Mouse (Mus musculus) midbrain, embryonic 14.5 days (tissue): ENCODE data around the gene Kcnip4. TPM values are rescaled to one million over a fixed set of nuclear protein-coding genes. Genes with fewer than 3 reads are reported as not detected.

Source experiments
- ATAC-seq: fragments of 200-750 bp; cut with Nextera tagmentation; 2 replicates; pipeline ENCODE4 v1.8.0; 2017; ENCODE audit warnings: moderate number of reproducible peaks, moderate library complexity; ENCODE audit not compliant: low FRiP score, low TSS enrichment
- DNase-seq: peaks from one replicate; pipeline ENCODE4 v3.0.0-alpha.2; 2015
- H3K27ac ChIP-seq: fragments of 300-500 bp; sonication (generic); replicated peaks from 2 replicates; pipeline ENCODE4 v1.5.1; 2014; ENCODE audit warnings: mild to moderate bottlenecking, low read depth, low read length, moderate library complexity
- H3K27me3 ChIP-seq: fragments of 300-500 bp; sonication (generic); 2 replicates; pipeline ENCODE4 v1.6.1; 2014; ENCODE audit warnings: low read length, control low read depth, mixed read lengths; ENCODE audit not compliant: control insufficient read depth, insufficient read depth
- H3K36me3 ChIP-seq: fragments of 300-500 bp; sonication (generic); 2 replicates; pipeline ENCODE4 v1.6.1; 2014; ENCODE audit warnings: low read length, control low read depth; ENCODE audit not compliant: control insufficient read depth, insufficient read depth
- H3K4me1 ChIP-seq: fragments of 300-500 bp; sonication (generic); 2 replicates; pipeline ENCODE4 v1.6.1; 2014; ENCODE audit warnings: mild to moderate bottlenecking, antibody characterized with exemption, low read length, control low read depth; ENCODE audit not compliant: control insufficient read depth, insufficient read depth
- H3K4me2 ChIP-seq: fragments of 300-500 bp; sonication (generic); 2 replicates; pipeline ENCODE4 v1.6.1; 2014; ENCODE audit warnings: mild to moderate bottlenecking, low read length, moderate library complexity
- H3K4me3 ChIP-seq: fragments of 300-500 bp; sonication (generic); replicated peaks from 2 replicates; pipeline ENCODE4 v1.5.1; 2014; ENCODE audit warnings: low read depth, low read length
- H3K9ac ChIP-seq: fragments of 300-500 bp; sonication (generic); replicated peaks from 2 replicates; pipeline ENCODE4 v1.6.1; 2014; ENCODE audit warnings: mild to moderate bottlenecking, low read length, moderate library complexity
- H3K9me3 ChIP-seq: fragments of 300-500 bp; sonication (generic); 2 replicates; pipeline ENCODE4 v1.6.1; 2016; ENCODE audit warnings: low read length, control low read depth, mixed read lengths; ENCODE audit not compliant: control insufficient read depth
- WGBS: fragments of 180-500 bp; shearing (Covaris S2); extraction: QIAGEN DNeasy Blood & Tissue Kit; methylation state at CpG from one replicate; pipeline ENCODE4 v1.1.7; 2014; 5-methylcytosine and 5-hydroxymethylcytosine counted together
- polyA plus RNA-seq: library from polyadenylated mRNA; unstranded; fragments of >200 nt; fragmentation: Nextera tagmentation; extraction: Ambion mirVana; gene quantifications from 2 replicates; pipeline ENCODE4 v1.2.1, GENCODE M21; 2014

Kcnip4 gene
- polyA plus RNA-seq, 1 experiment from 2014 or later, result 18.6 TPM

DNA sequence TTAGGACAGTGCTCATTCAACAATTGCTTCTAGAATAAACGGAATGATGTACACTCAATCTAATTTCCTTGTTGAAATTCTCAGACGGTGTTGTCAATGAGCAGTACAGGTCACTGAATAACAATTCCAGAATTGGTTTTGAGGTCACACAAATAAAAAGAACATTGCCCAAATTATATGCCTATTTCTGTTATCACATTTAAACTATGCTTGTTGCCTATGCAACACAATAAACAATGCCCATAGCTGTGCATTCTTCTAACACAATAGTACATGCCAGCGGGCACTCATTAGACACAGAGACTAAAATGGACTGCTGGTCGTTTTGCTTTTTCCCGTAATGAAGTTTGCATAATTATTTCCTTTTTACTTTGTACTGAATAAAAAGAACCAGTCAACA lies 176.2 kb downstream of the Kcnip4 start:
- 75% methylated on average over 5 of the region's 5 CpGs for WGBS
- Histone ChIP-seq H3K9ac (no peak overlapping the region), H3K36me3 (no peaks in the 10 kb centered on the region), H3K27me3 (no peaks in the 10 kb centered on the region), H3K9me3 (no peaks in the 10 kb centered on the region), H3K4me1 (no peaks in the 10 kb centered on the region), H3K27ac (no peak overlapping the region), H3K4me2 (no peak overlapping the region), H3K4me3 (no peak overlapping the region)
- ATAC-seq (no peak), DNase-seq (no peak)

DNA sequence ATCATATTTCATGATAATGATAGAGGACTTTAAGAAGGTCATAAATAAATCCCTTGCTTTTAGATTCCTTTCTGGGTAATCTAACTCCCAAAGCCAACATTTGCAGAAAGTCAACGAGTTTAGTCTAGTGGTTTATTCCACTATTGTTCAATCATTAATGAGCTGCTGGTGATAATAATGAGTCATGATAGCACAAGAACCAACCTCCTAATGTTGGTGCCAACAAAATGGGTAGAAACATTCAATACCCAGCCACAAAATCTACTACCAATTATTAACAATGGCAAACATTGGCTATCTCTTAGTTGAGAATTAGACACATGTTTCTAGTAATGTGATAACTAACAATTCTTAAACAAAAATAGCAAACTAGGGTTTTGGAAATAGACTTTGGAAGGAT lies 180.1 kb downstream of the Kcnip4 start:
- no peaks in the 10 kb centered on the region for H3K27me3 ChIP-seq
- no peak overlapping the region for H3K27ac ChIP-seq
- 80% methylated on average over 1 of the region's 1 CpGs for WGBS
- H3K4me1 ChIP-seq, result no peaks in the 10 kb centered on the region
- no peaks in the 10 kb centered on the region for H3K9me3 ChIP-seq
- H3K9ac ChIP-seq, result no peak overlapping the region
- H3K4me2 ChIP-seq, result no peak overlapping the region
- no peaks in the 10 kb centered on the region for H3K36me3 ChIP-seq
- no peak overlapping the region for H3K4me3 ChIP-seq
- ATAC-seq (no peak), DNase-seq (no peak)

DNA sequence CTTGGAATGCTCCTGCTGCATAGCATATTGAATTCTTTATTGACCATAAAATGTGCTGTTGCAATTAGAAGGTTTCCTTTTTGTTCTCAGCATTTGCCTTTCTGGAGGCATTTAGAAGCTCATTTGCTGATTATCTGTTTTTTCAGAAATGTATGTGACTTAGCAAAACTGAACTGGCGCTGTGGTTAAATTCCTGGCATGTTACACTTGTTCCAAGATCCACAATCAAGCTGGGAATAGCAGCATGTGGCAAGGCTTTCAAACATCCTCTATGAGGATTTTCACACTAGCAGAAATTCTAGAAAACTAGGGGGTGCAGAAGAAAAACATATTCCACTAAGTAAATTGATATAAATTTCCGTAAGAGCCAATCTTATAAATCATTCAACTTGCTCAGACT lies 187.5 kb downstream of the Kcnip4 start:
- no peak for DNase-seq

DNA sequence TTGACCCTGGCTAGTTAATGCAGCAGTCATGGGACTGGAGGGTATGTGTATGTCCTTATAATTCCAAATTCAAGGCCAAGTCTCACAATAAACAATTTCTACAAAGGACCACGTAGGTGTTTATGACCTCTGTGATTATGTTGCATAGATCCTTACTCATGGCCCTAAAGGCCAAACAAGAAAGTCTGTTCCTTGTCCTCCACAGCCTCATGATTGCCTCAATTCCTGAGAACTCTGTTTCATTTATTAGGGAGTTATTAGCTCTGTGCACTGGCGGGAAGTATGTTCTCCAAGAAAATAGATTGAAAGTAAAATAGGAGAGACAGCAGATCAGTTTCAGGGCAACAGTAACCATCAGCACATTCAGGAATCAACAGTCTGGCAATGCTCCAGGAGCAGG lies 191.6 kb downstream of the Kcnip4 start:
- ATAC-seq, result no peak
- WGBS, result 89% methylated on average over 2 of the region's 2 CpGs

More for the DNA sequence above, 187.5 kb downstream of the Kcnip4 start:
- 68% methylated on average over 2 of the region's 2 CpGs for WGBS
- H3K9me3 ChIP-seq, result no peaks in the 10 kb centered on the region
- ATAC-seq, result no peak
- no peaks in the 10 kb centered on the region for H3K36me3 ChIP-seq
- no peaks in the 10 kb centered on the region for H3K27me3 ChIP-seq
- no peak overlapping the region for H3K4me2 ChIP-seq
- H3K27ac ChIP-seq, result no peak overlapping the region
- no peaks in the 10 kb centered on the region for H3K4me1 ChIP-seq
- no peak overlapping the region for H3K9ac ChIP-seq
- no peak overlapping the region for H3K4me3 ChIP-seq

DNA sequence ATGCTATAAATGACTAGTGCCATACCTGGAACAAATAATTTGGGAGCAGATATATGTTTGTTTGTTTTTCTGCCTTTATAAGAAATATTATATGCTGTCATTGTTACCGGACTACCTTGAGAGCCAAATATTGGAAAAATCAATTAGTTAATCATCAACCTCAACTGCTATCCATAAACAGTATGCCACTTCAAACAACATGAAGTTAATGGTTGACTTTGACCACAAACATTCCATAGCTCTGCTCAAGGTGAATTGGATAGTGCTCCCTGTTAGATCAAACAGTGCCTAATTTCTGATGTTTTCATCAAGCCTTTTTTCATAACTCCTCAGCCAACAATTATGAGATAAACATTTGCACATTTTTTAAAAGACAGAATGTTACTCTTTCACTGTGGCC lies 195.7 kb downstream of the Kcnip4 start:
- H3K4me1 ChIP-seq, result no peaks in the 10 kb centered on the region
- WGBS, result 93% methylated on average over 1 of the region's 1 CpGs
- no peak for ATAC-seq

More for the DNA sequence above, 191.6 kb downstream of the Kcnip4 start:
- DNase-seq, result no peak
- Histone ChIP-seq H3K9me3 (no peaks in the 10 kb centered on the region), H3K9ac (no peak overlapping the region), H3K4me2 (no peak overlapping the region), H3K4me1 (no peaks in the 10 kb centered on the region), H3K36me3 (no peaks in the 10 kb centered on the region), H3K27ac (no peak overlapping the region), H3K27me3 (no peaks in the 10 kb centered on the region), H3K4me3 (no peak overlapping the region)

DNA sequence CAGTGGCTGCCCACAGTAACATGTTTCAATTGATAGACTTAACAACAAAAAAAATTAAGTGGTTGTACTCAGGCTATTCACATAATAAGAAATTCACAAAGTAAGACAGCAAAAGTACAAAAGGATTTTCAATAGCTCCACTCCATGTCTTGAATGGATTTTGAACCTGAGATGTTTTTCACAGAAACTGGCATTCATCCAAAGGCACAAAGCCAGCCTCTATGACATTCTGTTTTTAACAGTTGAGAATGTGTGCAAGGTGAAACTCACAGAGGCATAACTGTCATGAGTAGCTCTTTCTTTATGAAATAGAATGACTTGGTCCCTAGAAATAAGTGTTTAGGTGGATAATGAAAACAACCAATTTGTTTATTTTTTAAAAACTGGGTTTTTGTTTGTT lies 206.0 kb downstream of the Kcnip4 start:
- DNase-seq (no peak), ATAC-seq (no peak)
- Histone ChIP-seq H3K4me3 (no peak overlapping the region), H3K27ac (no peak overlapping the region), H3K4me2 (no peak overlapping the region), H3K9ac (no peak overlapping the region), H3K4me1 (no peaks in the 10 kb centered on the region), H3K36me3 (no peaks in the 10 kb centered on the region), H3K9me3 (no peaks in the 10 kb centered on the region), H3K27me3 (no peaks in the 10 kb centered on the region)

More for the DNA sequence above, 195.7 kb downstream of the Kcnip4 start:
- Histone ChIP-seq H3K27me3 (no peaks in the 10 kb centered on the region), H3K4me2 (no peak overlapping the region), H3K4me3 (no peak overlapping the region), H3K9me3 (no peaks in the 10 kb centered on the region), H3K36me3 (no peaks in the 10 kb centered on the region), H3K9ac (no peak overlapping the region), H3K27ac (no peak overlapping the region)
- DNase-seq, result no peak

DNA sequence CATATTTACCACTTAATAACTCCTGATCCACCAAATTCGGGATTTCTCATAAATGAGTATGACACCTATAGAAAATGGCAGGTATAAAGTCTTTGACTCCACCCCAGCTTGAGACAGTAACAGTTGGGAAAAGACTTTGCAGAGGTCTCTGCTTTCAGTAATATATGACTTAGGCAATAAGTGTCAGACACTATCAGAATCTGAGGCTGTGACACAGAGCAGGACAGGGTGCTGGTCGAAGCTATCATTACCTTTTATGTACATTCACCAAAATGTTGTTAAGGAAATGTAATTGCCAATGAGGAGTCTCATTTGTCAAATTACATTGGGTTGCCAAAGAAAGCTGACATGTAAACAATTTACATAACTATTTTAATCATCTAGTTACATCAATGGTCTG lies 206.8 kb downstream of the Kcnip4 start:
- Histone ChIP-seq H3K27ac (no peak overlapping the region), H3K27me3 (no peaks in the 10 kb centered on the region), H3K36me3 (no peaks in the 10 kb centered on the region), H3K4me2 (no peak overlapping the region), H3K4me3 (no peak overlapping the region), H3K9ac (no peak overlapping the region), H3K4me1 (no peaks in the 10 kb centered on the region), H3K9me3 (no peaks in the 10 kb centered on the region)
- ATAC-seq (no peak), DNase-seq (no peak)
- 83% methylated on average over 2 of the region's 2 CpGs for WGBS

DNA sequence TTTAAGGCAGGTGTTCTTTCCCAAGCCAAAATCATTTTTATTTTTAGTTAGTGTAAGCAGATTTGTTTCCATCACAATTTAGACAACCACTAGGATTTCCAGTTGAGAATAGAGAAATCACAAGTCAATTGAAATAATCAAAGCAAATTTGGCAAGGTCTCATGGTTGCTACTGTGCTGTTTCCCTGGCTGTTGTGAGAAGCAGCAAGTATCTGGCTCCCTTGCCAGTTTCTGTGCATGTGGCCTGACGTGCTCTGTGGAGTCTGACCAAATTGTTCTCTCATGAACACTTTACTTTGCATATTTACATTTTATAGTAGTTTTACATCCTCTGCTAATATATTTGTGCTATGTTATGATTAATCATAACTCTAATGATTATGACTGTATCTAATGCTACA lies 217.9 kb downstream of the Kcnip4 start:
- no peak overlapping the region for H3K4me2 ChIP-seq

DNA sequence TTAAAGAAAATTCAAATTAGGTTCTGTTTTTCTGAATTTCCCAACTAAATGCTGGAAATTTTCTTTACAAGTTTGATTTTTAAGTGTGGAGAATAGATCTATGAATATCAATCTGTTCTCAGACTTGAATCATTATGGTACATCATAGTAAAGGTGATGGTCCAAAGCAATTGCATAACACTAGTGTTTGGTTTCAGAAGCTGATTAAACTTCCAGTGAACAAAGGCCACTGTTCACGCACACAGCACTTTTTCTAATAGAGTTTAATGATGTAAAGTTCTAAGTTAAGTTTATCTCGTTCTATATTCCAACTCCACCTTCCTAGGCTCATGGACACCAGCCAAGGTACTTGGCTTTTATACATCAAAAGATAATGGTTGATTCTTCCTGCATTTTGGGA lies 219.4 kb downstream of the Kcnip4 start:
- DNase-seq, result no peak
- ATAC-seq, result no peak
- H3K4me1 ChIP-seq, result no peaks in the 10 kb centered on the region
- WGBS, result 75% methylated on average over 2 of the region's 2 CpGs
- no peaks in the 10 kb centered on the region for H3K27me3 ChIP-seq
- H3K9me3 ChIP-seq, result no peaks in the 10 kb centered on the region
- H3K9ac ChIP-seq, result no peak overlapping the region
- H3K4me2 ChIP-seq, result no peak overlapping the region
- no peak overlapping the region for H3K4me3 ChIP-seq
- no peaks in the 10 kb centered on the region for H3K36me3 ChIP-seq
- no peak overlapping the region for H3K27ac ChIP-seq

More for the DNA sequence above, 217.9 kb downstream of the Kcnip4 start:
- ATAC-seq, result no peak
- no peaks in the 10 kb centered on the region for H3K4me1 ChIP-seq
- no peaks in the 10 kb centered on the region for H3K36me3 ChIP-seq
- no peak overlapping the region for H3K27ac ChIP-seq
- H3K9me3 ChIP-seq, result no peaks in the 10 kb centered on the region
- no peak for DNase-seq
- H3K27me3 ChIP-seq, result no peaks in the 10 kb centered on the region
- H3K4me3 ChIP-seq, result no peak overlapping the region
- WGBS, result 82% methylated on average over 1 of the region's 1 CpGs
- no peak overlapping the region for H3K9ac ChIP-seq
